Mouse (Mus musculus): ENCODE data around the gene Aldh1b1.

The Aldh1b1 gene

DNA sequence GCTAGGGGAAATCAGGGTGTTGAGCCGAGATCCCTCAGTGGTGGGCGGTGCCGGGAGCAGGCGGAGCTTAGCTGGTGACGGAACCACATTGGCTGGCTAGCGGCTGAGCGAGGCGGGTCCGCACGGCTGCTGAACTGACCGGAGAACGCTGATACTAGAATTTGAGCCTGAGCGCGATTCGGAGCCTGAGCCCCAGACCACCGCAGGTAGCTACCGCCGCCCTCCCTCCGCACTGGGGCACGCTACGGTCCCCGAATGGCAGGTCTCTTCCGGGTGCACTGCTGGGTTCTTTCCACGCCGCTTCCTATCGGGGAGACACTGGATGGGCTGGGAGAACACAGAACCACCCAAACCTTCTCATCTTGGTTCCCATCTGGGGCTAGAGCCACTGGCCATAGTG, at the start of gene Aldh1b1:
TSS of gene Aldh1b1 (plus strand) at position 59 of the 400 bp plus-strand sequence.
- DNase-seq (ENCODE audit: low spot score in 2 of 2), result peak; percentile 53 to 59

DNA sequence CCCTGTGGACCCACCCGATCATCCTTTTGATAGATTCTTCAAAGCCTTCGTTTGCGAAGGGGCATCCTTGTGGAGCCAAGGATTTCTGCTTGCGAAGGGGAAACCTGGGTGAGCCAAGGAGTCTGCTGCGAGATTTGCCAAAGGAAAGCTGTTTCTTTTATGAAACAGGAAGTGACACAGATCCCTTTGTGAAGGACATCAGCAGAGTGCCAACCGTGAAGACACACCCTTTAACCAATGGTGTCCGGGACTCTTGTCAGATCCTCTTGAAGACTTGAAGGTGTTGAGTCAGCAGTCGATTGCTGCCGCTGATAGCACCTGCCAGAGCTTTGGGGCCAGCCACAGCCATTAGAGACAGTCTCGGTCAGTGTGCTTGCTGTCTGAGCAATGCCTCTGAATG, 49.4 kb upstream of the Aldh1b1 start:
- DNase-seq (ENCODE audit: low spot score in 2 of 2), result no peak

DNA sequence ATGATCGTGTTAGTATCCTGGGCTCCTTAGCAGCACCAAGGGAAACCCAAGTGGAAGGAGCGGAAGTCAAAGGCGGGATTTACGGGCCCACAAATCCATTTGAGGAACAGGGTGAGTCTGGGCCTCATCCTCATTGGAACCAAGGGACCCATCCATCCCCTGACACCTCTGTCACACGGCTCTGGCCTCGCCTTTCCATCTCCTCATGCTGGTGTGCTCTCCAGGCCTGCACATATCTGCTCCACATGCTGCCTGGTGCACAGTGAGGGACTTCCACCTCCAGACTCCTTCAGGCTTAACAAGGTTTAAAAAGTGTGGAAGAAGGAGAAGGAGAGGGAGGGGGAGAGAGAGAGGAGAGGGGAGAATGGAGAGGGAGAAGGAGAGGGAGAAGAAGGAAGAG, 48.3 kb upstream of the Aldh1b1 start:
- no peak for DNase-seq (ENCODE audit: low spot score in 2 of 2)

DNA sequence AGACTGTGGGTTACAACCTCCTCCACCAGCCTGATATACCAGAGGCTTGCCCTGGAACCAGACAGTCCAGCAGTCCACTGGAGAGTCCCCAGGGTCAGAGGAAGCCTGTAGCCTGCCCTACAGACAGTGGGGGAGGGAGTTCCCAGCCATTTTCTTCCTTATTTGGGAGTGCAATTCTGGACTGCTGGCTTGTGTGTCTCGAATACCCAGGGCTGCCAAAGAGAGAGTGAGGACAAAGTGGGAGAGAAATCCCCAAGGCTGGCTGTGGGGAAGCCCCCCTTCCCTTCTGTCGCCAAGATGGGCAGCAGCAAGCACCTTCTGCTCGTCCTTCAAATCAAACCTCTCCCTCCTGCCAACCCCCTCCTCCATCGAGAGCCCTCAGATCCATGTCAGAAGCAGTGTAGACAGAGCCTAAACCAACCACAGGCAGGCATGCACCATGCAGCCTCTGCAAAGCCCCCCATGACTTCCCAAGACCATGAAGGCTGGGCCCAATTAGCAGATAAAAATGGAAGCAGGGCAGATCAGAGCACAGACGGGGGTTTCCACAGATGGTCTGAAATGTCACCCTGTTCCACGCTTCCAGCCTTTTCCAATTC, 45.5 kb upstream of the Aldh1b1 start:
- DNase-seq (ENCODE audit: low spot score in 2 of 2), result no peak

DNA sequence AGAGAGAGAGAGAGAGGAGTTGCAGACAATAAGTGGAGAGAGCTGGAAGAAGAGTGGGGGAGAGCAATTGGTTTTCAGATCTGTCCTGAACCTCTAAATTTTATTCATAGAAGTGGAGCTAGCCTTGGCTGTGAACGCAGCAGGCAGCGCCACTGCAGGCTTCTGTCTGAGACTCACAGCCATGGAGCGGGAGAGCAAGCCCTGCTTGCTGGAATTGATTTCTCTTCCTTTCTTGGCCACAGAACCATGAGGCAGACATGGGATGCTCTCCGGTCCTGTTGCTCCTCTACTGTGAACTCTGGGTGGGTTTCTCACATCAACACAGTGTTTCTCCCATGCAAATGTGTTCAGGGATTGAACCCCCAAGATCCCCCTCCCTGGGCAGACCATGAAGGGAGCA, 44.7 kb upstream of the Aldh1b1 start:
- no peak for DNase-seq (ENCODE audit: low spot score in 2 of 2)

DNA sequence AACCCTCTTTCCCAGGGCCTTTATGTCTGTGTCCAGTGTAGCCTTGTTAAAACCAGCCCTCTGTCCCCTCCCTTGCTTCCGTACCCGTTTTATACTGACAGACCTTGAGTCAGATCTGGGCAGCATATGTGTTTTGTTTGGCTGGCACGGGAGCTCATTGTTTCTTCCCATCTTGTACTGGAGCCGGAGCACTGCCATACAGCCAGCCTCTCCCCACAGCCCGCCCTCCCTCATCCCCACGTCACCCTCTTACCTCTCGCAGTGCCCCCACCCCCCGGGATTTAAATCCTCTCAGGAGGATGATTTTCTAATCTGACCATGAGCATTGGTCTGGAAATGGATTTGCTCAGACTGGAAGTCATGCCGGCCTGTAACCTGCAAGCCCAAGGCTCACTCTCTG, 43.7 kb upstream of the Aldh1b1 start:
- DNase-seq (ENCODE audit: low spot score in 2 of 2), result peak in 1 of 2 experiments; percentile 21

DNA sequence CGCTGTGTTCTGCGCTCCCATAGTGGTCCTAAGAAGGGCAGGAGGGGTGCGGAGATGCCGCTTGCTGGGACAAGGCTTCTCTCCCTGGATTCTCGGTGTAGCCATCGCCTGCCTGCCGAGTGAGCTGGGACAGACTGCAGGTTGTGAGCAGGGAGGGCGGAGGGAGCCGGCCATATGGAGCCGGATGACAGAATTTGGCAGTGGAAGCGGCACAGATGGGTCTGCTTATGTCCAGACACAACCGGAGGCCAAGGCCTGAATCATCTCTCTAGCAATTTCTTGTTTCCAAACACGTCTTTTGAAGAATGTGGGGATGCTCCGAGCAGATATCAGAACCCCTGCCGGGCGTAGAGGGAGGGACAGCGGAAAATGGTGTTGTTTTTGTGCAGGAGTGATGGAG, 42.9 kb upstream of the Aldh1b1 start:
- DNase-seq (ENCODE audit: low spot score in 2 of 2), result peak in 1 of 2 experiments; percentile 29

DNA sequence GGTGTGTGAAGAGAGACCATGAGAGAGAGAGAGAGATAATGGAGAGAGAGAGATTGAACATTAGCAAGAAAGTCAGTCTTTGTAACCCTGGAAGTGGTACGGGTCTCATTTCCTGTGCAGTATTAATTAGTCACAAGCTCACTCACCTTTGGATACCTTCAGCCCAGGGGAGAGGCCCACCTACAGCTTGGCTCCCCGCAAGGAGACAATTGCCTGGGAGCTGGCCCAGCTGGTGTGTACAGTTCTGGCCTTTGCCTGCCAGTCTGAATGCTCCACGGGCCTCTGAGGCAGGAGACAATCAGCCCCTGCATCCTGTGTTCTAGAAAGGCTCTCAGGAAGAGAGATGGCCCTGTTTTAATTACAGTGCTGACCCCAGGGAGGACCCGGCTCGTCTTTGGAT, 40.9 kb upstream of the Aldh1b1 start:
- no peak for DNase-seq (ENCODE audit: low spot score in 2 of 2)

DNA sequence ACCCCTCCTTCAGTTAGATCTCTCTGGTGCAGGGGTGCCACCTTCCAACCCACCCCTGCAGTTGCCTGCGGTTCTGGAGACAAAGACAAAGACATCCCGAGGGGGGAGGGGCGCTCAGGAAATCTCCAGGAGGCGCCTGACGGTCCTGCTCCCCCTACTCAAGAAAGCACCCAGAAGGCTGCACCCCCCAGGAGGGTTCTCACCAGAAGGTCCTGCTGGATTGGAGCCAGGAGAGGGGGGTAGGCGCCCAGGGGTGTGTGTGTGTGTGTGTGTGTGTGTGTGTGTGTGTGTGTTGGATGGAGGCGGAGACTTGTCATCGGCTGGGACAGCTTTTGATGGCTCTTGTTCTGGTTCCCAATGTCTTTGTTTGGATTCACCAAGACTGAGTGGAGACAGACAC, 39.4 kb upstream of the Aldh1b1 start:
- no peak for DNase-seq (ENCODE audit: low spot score in 2 of 2)

DNA sequence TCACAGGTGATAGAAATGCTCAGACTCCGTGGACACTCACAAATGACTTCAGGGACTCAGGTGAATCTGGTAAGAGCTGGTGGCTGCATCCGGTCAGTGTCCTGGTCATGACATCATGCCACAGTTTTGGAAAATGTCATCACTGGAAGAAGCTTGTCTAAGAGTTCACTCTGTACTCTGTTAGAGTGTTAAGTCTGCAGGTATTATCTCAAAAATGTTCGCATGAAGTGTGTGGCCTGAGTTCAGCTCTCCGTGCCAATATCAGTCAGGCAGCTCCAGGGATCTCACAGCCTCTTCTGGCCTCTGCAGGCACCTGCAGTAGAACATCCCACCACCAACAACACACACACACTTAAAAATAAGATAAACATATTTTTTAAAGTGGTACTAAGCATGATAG, 36.2 kb upstream of the Aldh1b1 start:
- peak; percentile 21 to 22 for DNase-seq (ENCODE audit: low spot score in 2 of 2)

DNA sequence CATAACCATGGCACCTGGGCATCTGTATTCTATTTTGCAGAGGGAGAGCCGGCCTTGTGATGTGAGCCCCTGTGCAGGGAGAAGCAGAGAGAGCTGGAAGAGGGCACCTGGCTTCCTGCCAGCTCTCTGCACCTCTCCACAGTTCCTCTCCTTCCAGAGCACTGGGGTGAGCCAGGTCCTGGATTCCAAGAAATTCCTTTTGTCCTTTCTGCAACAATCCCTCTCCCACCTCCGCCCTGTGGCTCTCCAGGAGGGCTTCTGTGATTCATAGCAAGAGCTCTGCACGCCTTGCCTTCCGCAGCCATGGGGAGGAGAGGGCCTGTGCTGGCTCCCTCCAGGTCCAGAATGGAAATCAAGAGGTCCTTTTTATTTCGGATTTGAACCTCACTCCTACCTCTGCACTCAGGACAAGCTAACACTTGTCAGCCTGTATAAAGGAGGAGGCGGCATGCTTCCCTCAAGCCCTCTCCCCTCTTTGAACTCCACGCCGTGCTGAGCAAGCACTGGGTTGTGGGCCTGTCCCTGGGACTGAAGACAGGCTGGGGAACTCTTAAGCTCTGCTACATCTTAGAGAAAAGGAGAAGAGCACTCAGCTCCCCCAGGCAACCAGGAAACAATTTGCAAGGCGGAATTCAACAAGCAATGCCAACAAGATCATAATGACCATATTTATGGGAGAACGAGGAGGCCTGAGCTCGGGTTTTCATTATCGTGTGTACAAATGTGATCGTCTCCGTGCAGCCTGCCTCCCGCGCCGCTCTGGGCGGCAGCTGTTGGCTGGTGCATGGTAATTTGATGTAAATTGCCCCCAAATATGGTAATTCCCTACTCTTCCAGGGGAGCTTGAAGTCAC, 35.3 kb upstream of the Aldh1b1 start:
- no peak for DNase-seq (ENCODE audit: low spot score in 2 of 2)

DNA sequence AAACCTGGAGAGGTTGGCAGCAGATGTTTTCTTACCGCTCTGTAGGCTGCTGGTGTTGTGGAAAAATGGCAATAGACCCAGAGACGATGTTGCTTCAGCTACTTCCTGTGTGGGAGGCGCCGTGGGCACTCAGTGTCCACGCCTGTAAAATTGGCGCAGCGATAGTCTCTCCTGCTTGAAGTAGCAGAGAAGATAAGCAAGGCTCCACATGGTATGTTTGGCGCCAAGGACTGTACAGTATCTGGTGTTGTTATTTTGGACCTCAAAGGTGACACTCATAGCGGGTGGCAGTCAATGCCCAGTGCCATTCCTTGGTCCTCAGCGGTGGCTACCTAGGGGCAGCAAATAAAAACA, 34.7 kb upstream of the Aldh1b1 start:
- peak; percentile 41 to 54 for DNase-seq (ENCODE audit: low spot score in 2 of 2)

DNA sequence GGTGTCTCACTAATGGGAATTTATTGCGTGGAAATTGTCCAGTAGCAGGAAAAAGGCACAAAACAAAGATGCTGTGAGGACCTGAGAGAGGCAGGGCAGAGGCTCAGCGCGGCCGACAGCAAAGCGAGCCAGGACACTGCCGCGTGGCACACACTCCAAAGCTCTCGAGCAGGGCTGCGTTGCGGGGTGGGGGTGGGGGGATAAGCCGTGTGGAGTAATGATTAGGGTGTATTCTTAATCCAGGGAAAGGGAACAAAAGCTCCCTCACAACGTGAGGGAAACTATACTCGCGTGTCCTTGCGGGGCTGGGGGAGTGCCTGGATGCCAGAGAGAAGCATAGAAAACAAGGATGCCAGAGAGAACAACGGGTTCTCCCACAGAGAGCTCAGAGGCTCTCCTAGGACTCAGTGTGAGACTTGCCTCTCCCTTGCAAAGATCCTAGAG, 33.7 kb upstream of the Aldh1b1 start:
- no peak for DNase-seq (ENCODE audit: low spot score in 2 of 2)

DNA sequence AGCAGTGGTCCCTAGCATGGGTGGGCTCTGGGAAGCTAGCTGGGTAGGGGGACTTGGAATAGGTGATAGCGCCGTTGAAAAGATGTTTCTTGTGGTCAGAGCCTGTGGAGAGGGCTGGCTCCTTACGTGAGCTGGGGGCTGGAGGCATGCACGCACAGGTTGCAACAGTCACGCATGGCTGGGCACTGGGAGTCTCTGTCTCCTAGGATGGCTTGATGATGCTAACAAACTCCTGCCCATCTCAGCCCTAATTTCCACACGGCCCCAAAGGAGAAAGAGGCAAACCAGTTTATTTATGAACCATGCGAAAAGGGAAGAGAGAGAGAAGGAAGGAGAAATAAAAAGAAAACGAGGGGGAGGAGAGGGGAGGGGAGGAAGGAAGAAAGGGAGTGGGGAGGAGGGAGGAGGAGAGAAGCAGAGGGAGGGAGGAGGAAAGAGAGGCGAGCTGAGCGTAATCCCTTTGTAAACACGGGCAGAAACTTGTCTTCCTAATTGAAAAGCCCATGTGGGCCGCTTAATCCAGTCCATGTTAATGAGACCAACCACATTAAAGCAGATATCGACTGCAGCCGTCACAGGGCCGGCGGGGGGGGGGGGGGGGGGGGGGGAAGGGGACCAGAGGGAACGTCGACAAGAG, 33.1 kb upstream of the Aldh1b1 start:
- DNase-seq (ENCODE audit: low spot score in 2 of 2), result no peak

DNA sequence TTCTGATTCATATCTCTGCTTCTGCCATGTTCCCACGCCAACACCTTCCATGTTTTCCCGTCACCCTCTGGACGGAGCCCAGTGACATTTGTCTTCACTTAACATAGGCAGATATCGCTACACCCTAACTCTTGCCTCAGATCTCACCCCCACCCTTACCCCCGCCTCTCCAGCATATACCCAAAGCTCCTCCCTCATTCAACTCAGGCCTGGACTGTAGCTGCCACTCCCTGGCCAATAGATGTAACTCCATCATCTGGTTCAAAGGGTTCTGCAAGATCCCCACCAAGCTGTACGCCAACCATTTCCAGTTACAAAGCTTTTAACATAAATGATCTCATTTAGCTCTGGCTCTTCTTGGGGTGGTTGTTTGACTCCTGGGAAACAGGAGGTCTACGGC, 32.0 kb upstream of the Aldh1b1 start:
- DNase-seq (ENCODE audit: low spot score in 2 of 2), result no peak

DNA sequence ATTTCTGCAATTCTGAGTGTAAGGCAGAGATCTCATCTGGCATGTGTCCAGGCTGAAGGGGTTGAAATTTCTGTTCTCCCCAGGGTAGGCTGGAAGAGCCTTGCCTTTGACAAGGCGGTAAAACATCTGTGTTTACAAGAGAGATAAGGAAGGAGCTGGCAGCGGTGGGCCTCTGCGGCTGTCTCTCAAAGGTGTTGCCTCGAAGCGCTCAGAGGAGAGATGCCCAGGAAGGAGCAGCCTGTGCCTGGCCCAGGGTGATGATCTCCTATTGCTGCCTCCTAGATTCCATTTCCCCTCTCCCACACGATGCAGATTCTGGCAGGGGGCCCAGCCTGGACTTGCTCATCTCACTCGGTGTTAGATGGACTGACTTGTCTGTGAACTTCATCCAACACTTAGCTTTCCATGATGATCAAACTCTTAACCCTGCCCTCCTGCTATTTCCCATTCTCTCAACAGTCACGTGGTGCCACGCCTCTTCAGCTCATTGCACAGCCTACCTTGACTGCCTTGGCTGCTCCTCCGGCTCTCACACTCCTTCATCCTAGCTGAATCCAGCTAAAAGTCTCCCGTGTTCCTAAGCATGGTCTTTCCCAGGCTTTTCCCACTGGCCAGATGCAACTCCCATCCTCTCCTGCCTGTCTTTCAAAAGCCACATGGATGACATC, 30.8 kb upstream of the Aldh1b1 start:
- DNase-seq (ENCODE audit: low spot score in 2 of 2), result peak in 1 of 2 experiments; percentile 18

DNA sequence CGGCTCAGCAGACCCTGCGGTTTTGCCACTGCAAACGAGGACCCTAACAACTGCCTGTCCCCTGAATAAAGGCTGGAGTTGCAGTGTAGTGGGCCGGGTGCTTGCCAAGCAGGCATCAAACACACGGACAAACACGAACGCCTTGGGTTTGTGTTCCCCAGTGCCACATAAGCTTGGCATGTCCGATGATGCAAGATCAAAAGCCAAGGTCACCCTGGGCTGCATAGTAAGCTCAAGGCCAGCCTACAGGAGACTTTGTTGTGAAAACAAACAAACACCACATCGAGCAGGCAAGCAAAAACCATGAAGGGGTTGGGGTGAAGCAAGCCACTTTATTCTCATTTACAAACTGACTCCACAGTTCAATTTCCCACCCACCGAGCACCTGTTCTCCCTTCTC, 29.7 kb upstream of the Aldh1b1 start:
- no peak for DNase-seq (ENCODE audit: low spot score in 2 of 2)

DNA sequence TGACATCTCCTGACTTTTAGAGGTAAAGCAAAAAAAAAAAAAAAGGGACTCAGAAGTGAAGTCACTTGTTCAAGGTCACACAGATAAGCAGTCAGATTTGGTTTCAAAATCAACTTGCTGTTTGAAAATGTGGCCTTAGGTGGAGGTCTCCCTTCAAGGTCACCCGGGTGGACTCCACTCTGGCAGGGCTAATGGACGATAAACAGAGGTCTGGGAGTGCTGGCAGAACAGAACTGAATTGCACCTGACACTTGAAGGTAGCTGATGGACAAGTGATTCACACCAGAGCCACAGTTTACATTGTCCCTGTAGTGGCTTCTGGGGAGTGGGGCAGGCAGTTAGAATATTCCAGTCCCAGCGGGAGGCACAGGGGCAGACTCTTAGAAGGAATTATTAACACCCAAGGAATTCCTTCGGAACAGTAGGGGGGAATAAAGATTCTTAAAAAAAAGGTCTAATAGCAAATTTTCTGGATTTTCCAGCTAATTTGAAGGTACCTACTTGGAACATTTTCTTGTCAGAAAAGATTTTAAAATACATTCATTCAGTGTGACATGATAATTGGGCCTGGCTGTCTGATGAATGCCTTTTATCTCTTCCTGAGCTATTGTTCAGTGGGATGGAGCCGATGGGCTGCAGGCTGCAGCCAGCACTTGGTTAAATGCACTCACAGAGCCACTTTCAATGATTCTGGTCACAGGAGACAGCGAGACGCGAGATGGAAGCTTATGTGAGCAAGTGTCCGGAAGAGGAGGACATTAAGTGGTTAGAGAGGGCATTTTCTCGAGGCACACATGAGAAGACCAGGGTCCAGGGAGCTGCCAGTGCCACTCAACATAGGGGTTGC, 28.8 kb upstream of the Aldh1b1 start:
- no peak for DNase-seq (ENCODE audit: low spot score in 2 of 2)

DNA sequence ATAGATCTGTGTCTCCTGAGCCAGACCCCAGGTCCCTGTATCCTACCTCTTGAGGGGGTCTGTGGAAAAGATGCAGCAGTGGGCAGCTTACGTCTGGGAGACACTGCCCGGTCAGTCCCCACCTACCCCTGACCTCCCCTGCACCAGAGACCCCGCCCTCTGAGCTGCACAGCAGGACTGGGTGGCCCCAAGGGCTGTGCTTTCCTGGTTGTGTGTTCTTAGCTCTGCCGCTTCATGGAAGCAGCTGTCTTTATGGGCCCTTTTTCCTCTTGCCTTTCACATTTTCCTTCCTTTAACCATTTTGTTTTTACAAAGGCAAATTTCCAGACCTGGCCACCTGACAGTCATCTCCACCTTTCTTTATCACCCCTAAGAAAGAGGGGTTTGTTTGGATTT, 28.2 kb upstream of the Aldh1b1 start:
- no peak for DNase-seq (ENCODE audit: low spot score in 2 of 2)

DNA sequence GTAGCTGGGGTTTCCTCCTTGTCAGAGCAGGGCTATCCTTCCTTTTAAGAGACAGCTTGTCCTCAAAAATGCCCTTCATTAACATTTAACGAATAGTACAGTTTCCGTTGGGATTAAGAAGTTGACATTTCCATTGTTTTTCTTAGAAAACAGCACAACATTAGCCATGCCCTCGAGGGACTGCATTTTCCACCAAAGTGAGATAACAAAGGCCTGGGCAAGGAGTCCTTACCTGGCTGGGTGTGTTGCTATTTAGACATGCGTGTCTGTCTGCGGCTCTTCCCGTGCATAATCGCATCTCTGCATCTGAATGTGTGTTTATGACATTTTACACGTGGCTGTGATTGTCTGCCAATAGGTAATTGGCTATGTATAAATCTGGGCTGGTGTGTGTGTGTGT, 27.6 kb upstream of the Aldh1b1 start:
- DNase-seq (ENCODE audit: low spot score in 2 of 2), result no peak

DNA sequence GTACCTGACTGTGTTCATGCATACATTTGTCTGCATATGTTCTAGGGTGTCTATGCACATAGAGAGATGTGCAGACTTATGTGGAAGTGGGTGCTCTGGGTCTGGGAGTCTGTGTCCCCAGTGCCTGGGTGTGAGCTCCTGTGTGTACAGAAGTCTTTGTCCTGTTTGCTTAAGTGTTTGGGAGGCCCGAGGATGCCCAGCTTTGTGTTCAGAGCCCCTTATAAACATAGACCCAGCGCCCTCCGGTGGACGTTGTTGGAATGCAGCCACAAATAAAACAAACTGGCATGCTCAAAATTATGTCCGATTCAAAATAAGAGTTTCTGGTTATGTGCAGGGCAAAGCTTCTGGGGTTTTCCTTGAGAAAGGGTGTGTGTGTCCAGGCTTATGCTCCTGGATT, 27.2 kb upstream of the Aldh1b1 start:
- DNase-seq (ENCODE audit: low spot score in 2 of 2), result peak in 1 of 2 experiments; percentile 13

DNA sequence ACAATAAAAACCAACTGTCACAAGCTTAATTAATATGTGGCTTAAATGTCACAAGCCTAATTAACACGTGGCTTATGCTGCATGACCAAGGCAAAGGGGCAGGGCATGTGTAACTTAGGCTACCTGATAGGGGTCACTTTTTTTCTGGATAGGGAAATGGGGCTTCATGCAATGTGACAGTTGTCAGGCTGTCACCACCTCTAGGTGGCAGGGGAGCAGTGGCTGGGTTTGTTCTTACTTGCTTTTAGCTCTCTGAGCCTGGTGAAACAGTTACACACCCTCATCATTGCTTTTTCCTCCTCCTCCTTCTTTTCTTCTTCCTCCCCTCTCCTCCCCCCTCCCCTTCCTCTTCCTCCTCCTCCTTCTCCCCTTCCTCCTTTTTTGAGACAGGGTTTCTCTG, 15.2 kb upstream of the Aldh1b1 start:
- DNase-seq (ENCODE audit: low spot score in 2 of 2), result no peak

Data from heart, adult 9 months (tissue).